Mouse (Mus musculus): ENCODE data around the gene Cyp24a1. TPM values are rescaled to one million over a fixed set of nuclear protein-coding genes. Genes with fewer than 3 reads are reported as not detected.
A peak's percentile ranks its signal among the peaks of the same experiment; 100 is the strongest.

The Cyp24a1 gene
- total RNA-seq, 2 experiments from 2014 or later = not detected

- no peak overlapping the region for H3K4me3 ChIP-seq
- TF ChIP-seq CTCF (conservative IDR thresholded peaks at IDR 0.05) = no peak
- H3K27ac ChIP-seq = no peak overlapping the region
- no peak for DNase-seq (ENCODE audit: low spot score in 2 of 2)
Observed at GRCm38 (mm10) chr2:170513756-170514155, 16.8 kb upstream of the Cyp24a1 start.

GRCm38 (mm10) chr2:170511073-170511891 is 14.3 kb upstream of the Cyp24a1 start:
- Histone ChIP-seq H3K4me3 (peak overlapping the region; percentile 96), H3K27ac (peak overlapping the region; percentile 100)
- peak; percentile 95 for TF ChIP-seq CTCF (conservative IDR thresholded peaks at IDR 0.05)
- DNase-seq (ENCODE audit: low spot score in 2 of 2) = peak; percentile 82 to 96

- peak; percentile 92 to 98 for DNase-seq (ENCODE audit: low spot score in 2 of 2)
- H3K4me3 ChIP-seq = peak overlapping the region; percentile 45
Observed at GRCm38 (mm10) chr2:170508821-170509220, 11.9 kb upstream of the Cyp24a1 start.

GRCm38 (mm10) chr2:170507734-170508133 is 10.8 kb upstream of the Cyp24a1 start:
- Histone ChIP-seq H3K27ac (no peak overlapping the region), H3K4me3 (no peak overlapping the region)
- peak; percentile 89 for TF ChIP-seq CTCF (conservative IDR thresholded peaks at IDR 0.05)
- DNase-seq (ENCODE audit: low spot score in 2 of 2) = peak; percentile 80 to 86

More at GRCm38 (mm10) chr2:170508821-170509220, 11.9 kb upstream of the Cyp24a1 start:
- TF ChIP-seq CTCF (conservative IDR thresholded peaks at IDR 0.05) = peak; percentile 97
- peak overlapping the region; percentile 47; the same call in 1 of the 2 replicates for H3K27ac ChIP-seq

GRCm38 (mm10) chr2:170503983-170504382 is 7.0 kb upstream of the Cyp24a1 start:
- H3K27ac ChIP-seq = no peak overlapping the region
- DNase-seq (ENCODE audit: low spot score in 2 of 2) = no peak
- no peak for TF ChIP-seq CTCF (conservative IDR thresholded peaks at IDR 0.05)
- no peak overlapping the region for H3K4me3 ChIP-seq

GRCm38 (mm10) chr2:170503343-170503742 is 6.4 kb upstream of the Cyp24a1 start:
- no peak overlapping the region for H3K4me3 ChIP-seq
- no peak for TF ChIP-seq CTCF (conservative IDR thresholded peaks at IDR 0.05)
- DNase-seq (ENCODE audit: low spot score in 2 of 2) = no peak
- no peak overlapping the region for H3K27ac ChIP-seq

GRCm38 (mm10) chr2:170498011-170498410 is 1.1 kb upstream of the Cyp24a1 start:
- no peak overlapping the region for H3K27ac ChIP-seq
- TF ChIP-seq CTCF (conservative IDR thresholded peaks at IDR 0.05) = no peak
- DNase-seq (ENCODE audit: low spot score in 2 of 2) = no peak
- no peak overlapping the region for H3K4me3 ChIP-seq

GRCm38 (mm10) chr2:170496154-170496930 is 603 bp downstream of the Cyp24a1 start, which contains the start of gene Pfdn4:
Pfdn4 (plus strand) TSS chr2:170496428.
- no peak within 1 kb of the TSS for H3K27ac ChIP-seq
- no peak for TF ChIP-seq CTCF (conservative IDR thresholded peaks at IDR 0.05)
- H3K4me3 ChIP-seq = no peak within 1 kb of the TSS
- DNase-seq (ENCODE audit: low spot score in 2 of 2) = no peak

GRCm38 (mm10) chr2:170494784-170495710 is 1.9 kb downstream of the Cyp24a1 start:
- H3K4me3 ChIP-seq = no peak overlapping the region
- no peak overlapping the region for H3K27ac ChIP-seq
- no peak for DNase-seq (ENCODE audit: low spot score in 2 of 2)
- no peak for TF ChIP-seq CTCF (conservative IDR thresholded peaks at IDR 0.05)

- Histone ChIP-seq H3K27ac (no peak overlapping the region), H3K4me3 (no peak overlapping the region)
- TF ChIP-seq CTCF (conservative IDR thresholded peaks at IDR 0.05) = peak; percentile 84
- DNase-seq (ENCODE audit: low spot score in 2 of 2) = no peak
Observed at GRCm38 (mm10) chr2:170487890-170488502, 8.9 kb downstream of the Cyp24a1 start.

- Histone ChIP-seq H3K27ac (no peak overlapping the region), H3K4me3 (no peak overlapping the region)
- no peak for DNase-seq (ENCODE audit: low spot score in 2 of 2)
- no peak for TF ChIP-seq CTCF (conservative IDR thresholded peaks at IDR 0.05)
Observed at GRCm38 (mm10) chr2:170487202-170487601, 9.7 kb downstream of the Cyp24a1 start.

- TF ChIP-seq CTCF (conservative IDR thresholded peaks at IDR 0.05) = no peak
- H3K4me3 ChIP-seq = no peak overlapping the region
Observed at GRCm38 (mm10) chr2:170483914-170484313, 13.0 kb downstream of the Cyp24a1 start.

More at GRCm38 (mm10) chr2:170483914-170484313, 13.0 kb downstream of the Cyp24a1 start:
- no peak overlapping the region for H3K27ac ChIP-seq
- no peak for DNase-seq (ENCODE audit: low spot score in 2 of 2)

Data from layer of hippocampus, adult 2 months (tissue).